Mouse (Mus musculus) Muller cell, postnatal 12 days (primary cell): ENCODE measurements around the gene B3galt4.
"Not testable (repeated sequence)": the region's sequence is repeated elsewhere in the genome, so short reads cannot be mapped to it uniquely, and the experiment has no call there.

ENCODE experiments used
- DNase-seq: peaks from one replicate; pipeline ENCODE4 v3.0.0-alpha.2; 2015; ENCODE audit errors: inconsistent ontology term

The B3galt4 gene

GRCm38 (mm10) chr17:33968489-33968888 lies 17.2 kb upstream of the B3galt4 start:
- peak; percentile 81 for DNase-seq

- no peak for DNase-seq
Measured at GRCm38 (mm10) chr17:33965846-33966550, 14.7 kb upstream of the B3galt4 start.

- no peak for DNase-seq
Measured at GRCm38 (mm10) chr17:33965082-33965845, 14.0 kb upstream of the B3galt4 start.

GRCm38 (mm10) chr17:33962876-33963275 lies 11.6 kb upstream of the B3galt4 start:
- no peak for DNase-seq

- no peak for DNase-seq
Measured at GRCm38 (mm10) chr17:33959948-33960347, 8.7 kb upstream of the B3galt4 start.

DNA sequence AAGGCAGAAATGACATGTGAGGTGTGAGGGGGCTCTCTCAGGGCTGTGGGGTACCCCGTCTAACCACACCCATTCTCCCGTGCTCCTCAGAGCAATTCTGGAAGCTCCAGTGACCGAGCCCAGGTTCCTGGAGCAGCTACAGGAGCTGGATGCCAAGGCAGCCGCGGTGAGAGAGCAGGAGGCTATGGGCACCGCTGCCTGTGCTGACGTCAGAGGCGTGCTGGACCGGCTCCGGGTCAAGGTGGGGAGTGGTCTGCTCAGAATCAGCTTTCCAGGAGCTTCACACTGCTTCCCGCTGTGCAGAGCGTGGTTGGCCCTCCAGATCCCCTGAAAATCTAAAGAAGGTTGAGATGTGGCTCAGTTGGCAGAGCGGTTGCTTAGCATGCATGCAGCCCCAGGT lies 7.8 kb upstream of the B3galt4 start:
- DNase-seq: no peak

DNA sequence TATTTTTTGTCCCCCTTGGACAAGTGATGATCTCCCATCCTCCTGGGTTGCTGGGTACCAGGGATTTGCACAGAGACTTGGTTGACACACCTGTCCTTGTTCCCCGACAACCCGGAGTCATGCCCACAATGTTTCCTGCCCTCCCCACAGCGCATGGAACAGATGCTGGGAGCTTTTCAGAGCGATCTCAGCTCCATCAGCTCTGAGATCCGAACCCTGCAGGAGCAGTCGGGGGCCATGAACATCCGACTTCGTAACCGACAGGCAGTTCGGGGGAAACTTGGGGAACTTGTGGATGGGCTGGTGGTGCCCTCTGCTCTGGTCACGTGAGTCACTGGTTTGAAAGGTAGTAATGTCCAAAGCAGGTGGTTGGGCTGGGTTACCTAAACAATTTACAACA lies 7.2 kb upstream of the B3galt4 start:
- DNase-seq: no peak

GRCm38 (mm10) chr17:33957493-33957892 lies 6.2 kb upstream of the B3galt4 start:
- DNase-seq: no peak

GRCm38 (mm10) chr17:33956336-33956735 lies 5.0 kb upstream of the B3galt4 start:
- DNase-seq: no peak

DNA sequence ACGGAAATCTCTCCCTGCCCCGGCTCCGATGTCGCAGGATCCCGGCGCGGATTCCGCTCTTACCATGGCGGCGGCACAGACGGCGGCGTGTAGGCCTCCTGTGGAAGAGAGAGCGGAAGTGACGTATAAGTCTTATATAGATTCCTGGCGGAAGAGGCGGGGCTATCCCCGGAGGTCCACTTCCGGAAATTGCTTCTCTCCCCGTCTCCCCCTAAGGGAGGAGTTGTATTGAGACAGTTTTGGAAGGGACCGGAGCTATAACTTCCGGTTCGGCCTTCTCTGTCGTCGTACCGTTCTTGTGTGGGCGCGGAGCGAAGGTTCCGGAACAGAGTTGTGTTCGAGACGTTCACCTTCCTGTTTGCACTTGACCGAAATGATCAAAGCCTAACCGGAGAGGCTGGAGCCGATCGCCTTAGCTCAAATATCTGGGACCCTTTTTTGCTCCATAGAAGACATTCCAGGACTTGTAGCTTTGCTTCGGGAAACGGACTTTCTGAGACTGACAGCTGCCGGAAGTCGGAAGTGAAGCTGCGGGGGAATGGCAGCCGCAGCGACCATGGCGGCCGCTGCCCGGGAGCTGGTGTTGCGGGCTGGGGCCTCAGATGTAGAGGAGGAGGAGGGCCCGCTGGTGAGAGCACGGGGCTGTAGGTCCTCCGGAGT lies 4.4 kb upstream of the B3galt4 start, which contains the start of the genes Vps52 and Rps18:
Gene Vps52 (plus strand): TSS at position 258 of the 660 bp plus-strand sequence.
Gene Rps18 (minus strand): TSS at position 447 of the 660 bp plus-strand sequence.
- peak; percentile 99 for DNase-seq

DNA sequence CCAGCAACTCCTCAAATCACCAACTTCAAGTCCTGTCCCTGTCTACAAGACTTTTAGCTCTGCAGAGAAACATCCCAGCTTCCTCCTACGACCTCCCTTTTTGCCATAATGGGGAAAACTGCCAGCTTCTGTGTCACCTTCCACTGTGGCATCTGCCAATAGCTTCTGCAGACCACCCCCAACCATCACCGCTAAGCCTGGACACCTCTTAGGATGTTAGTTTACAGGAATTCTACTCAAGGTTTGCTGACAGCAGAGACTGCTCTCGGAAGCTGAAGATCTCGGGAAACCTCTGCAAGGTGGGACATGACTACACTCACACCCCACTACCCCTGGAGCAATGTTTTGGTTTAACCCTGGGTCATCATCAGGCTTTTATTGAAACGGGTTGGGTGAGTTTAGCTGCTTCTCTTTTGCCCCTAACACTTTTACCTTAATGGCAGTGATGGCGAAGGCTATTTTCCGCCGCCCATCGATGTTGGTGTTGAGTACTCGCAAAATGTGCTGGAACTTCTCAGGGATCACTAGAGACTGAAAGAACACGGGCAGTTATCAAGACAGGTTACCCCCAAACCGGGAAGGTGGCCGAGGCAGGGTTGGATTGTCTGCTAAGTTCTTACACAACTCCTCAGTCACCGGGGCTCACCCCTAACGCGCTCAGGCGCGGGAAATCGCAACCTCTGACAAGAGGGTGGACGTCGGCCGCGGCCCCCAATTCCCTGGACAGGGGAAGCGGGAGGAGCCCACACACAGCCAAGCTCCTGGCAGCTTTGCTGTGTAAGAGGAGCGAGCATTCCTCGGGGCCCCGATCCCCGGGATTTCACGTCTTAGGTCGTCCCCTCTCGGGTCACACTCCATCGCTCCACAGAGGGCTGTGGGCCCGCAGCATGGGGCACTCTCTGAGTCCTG lies 3.6 kb upstream of the B3galt4 start:
- DNase-seq: no peak

DNA sequence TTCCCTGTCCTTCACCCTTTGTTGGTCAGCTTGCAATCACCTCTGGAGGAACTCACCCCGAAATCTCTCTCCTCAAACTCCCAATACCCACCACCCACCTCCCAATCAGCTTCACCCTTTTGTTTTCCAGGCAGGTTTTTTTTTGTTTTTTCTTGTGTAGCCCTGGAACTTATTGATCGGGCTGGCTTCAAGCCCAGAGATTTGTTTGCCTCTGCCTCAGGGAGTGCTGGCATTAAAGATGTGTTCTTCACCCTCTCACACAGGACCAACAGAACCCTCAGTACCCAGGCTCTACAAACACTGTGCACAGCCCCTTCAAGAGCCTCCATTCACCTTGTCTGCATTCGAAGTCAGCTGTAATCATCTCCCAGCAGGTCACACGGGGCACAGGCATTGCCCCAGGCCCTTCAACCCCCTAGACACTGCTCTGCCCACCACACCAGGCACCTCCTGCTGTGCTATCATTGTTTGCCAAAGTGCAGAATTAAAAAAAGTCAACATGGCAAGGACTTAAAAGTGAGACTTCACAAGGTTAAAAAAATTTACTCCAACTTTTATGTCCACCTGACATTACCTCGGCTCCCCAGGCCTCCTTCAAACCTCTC lies 2.8 kb upstream of the B3galt4 start:
- DNase-seq: no peak

DNA sequence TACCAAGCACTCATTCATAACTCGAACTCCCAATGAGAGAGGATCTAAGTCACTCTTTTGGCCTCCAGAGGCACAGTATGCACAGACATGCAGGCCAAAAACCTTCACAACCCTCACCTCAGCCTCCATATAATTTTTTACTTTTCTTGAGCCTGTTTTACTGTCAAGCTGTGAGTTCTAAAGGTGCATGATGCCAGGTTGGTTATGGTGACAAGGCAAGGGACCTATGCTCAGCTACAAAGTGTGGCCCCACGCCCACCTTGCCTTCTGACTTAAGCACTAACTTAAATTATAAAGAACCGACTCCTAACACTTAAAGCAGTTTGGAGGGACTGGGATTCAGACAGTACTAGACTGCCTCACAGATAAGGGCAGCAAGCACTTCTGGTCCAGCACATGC lies 2.0 kb upstream of the B3galt4 start:
- no peak for DNase-seq

DNA sequence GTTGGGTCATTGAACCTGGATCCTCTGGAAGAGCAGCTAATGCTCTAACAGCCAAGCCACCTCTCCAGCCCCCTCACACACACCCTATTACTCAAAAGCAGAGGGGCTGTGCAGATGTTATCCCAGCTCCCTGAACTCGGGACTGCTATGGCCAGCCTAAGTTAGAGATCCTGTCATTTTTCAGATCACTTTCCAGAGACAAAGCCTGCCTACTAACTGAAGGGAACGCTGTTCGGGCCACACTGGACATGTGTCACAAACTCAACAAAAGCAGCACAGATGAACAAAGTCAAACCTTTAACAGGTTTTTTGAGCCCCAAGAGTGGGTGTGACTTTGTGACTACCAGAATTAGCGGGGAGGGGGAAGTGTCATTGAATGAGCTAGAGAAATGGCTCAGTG lies 1.6 kb upstream of the B3galt4 start:
- DNase-seq: no peak

DNA sequence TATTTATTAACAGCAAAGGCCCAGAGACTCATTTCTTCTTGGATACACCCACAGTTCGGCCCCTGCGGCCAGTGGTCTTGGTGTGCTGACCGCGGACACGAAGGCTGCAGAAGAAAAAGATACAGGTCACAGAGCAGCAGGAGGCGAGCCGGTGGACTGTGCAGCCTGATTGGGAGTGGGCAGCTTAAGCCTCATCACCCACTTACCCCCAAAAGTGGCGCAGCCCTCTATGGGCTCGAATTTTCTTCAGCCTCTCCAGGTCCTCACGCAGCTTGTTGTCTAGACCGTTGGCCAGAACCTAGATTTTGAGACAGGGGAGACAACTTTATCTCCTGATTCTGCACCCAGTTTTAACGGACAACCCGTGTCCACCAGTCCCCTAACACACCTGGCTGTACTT lies 727 bp upstream of the B3galt4 start:
- DNase-seq: not testable (repeated sequence)

DNA sequence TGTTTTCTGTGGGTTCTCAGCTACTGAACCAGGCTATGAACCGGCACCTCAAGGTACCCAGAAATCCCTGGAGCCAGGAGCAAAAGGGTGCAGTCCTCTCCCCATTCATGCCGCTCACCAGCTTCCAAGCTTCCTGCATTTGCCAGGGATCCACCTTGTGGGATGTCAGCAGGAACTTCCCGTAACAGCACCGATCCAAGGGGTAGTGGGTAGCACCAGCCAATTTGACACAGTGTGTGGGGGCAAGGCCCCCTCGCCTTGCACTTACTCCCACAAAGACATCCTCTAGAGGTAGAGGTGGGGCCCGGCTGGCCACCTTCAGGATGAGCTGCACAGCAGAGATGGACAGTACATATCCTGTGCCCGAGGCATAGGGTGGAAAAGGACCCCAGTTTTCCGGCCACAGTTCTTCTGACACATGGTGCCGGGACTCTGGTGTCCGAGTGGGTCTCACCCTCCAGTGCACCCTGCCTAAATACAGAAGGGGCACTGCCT lies 1.1 kb downstream of the B3galt4 start:
- no peak for DNase-seq

GRCm38 (mm10) chr17:33948905-33949537 lies 2.3 kb downstream of the B3galt4 start:
- DNase-seq: no peak

DNA sequence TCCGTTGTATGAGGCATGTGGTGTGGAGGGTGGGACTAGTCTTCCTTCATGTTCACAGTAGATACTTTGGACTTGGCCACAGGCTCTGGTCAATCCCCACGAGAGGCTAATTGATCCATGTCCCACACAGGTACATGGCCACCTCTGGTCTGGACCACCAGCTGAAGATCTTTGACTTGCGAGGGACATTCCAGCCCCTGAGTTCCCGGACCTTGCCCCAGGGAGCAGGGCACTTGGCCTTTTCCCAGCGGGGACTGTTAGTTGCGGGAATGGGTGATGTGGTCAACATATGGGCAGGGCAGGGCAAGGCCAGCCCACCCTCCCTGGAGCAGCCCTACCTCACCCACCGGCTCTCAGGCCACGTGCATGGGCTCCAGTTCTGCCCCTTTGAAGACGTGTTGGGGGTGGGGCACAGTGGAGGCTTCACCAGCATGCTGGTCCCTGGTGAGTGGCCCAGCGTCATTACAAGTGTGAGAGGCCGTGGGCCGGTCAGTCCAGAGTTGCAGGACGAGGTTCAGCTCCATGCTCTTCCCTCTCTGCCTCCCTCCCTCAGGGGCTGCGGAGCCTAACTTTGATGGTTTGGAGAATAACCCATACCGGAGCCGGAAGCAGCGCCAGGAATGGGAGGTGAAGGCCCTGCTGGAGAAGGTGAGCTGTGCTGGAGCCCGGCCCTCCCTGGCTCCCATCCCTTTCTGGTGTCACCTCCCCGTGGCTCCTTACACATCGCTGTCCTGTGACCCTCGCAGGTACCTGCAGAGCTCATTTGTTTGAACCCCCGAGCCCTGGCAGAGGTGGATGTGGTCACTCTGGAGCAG lies 3.0 kb downstream of the B3galt4 start:
- no peak for DNase-seq

- DNase-seq: no peak
Measured at GRCm38 (mm10) chr17:33947430-33948089, 3.7 kb downstream of the B3galt4 start.
